Mouse (Mus musculus): ENCODE measurements around the gene Ccdc85b. TPM values are rescaled to one million over a fixed set of nuclear protein-coding genes. Genes with fewer than 3 reads are reported as not detected.

Gene Ccdc85b
- polyA plus RNA-seq (2012), result 13.0 and 16.9 TPM in 2 replicates

- TF ChIP-seq GATA1 (IDR thresholded peaks at IDR 0.05; ENCODE audit: low read length), result no peak
These were observed at the start of gene Ccdc85b for GRCm38 (mm10) chr19:5457746-5458442. Gene Ccdc85b (minus strand): TSS chr19:5457894.

- no peak for TF ChIP-seq GATA1 (IDR thresholded peaks at IDR 0.05; ENCODE audit: low read length)
These were observed 46.0 kb upstream of the Ccdc85b start, which contains the start of gene 1700020D05Rik for GRCm38 (mm10) chr19:5503687-5504086. Gene 1700020D05Rik (minus strand): TSS chr19:5503787.

- no peak for TF ChIP-seq GATA1 (IDR thresholded peaks at IDR 0.05; ENCODE audit: low read length)
These were observed 42.7 kb upstream of the Ccdc85b start for GRCm38 (mm10) chr19:5500330-5500875.

- no peak for TF ChIP-seq GATA1 (IDR thresholded peaks at IDR 0.05; ENCODE audit: low read length)
These were observed 38.3 kb upstream of the Ccdc85b start for GRCm38 (mm10) chr19:5496052-5496370.

GRCm38 (mm10) chr19:5495353-5496051, 37.8 kb upstream of the Ccdc85b start:
- no peak for TF ChIP-seq GATA1 (IDR thresholded peaks at IDR 0.05; ENCODE audit: low read length)

- no peak for TF ChIP-seq GATA1 (IDR thresholded peaks at IDR 0.05; ENCODE audit: low read length)
These were observed 36.6 kb upstream of the Ccdc85b start for GRCm38 (mm10) chr19:5494314-5494713.

GRCm38 (mm10) chr19:5492641-5493040, 34.9 kb upstream of the Ccdc85b start:
- no peak for TF ChIP-seq GATA1 (IDR thresholded peaks at IDR 0.05; ENCODE audit: low read length)

GRCm38 (mm10) chr19:5490898-5491708, 33.4 kb upstream of the Ccdc85b start:
- no peak for TF ChIP-seq GATA1 (IDR thresholded peaks at IDR 0.05; ENCODE audit: low read length)

- TF ChIP-seq GATA1 (IDR thresholded peaks at IDR 0.05; ENCODE audit: low read length), result no peak
These were observed 32.7 kb upstream of the Ccdc85b start, which contains the start of gene Cfl1 for GRCm38 (mm10) chr19:5490313-5490897. Gene Cfl1 (plus strand): TSS chr19:5490455.

GRCm38 (mm10) chr19:5488878-5489571, 31.3 kb upstream of the Ccdc85b start:
- TF ChIP-seq GATA1 (IDR thresholded peaks at IDR 0.05; ENCODE audit: low read length), result no peak

GRCm38 (mm10) chr19:5487768-5488550, 30.3 kb upstream of the Ccdc85b start, which contains the start of gene Mus81:
Gene Mus81 (minus strand): TSS chr19:5488402.
- no peak for TF ChIP-seq GATA1 (IDR thresholded peaks at IDR 0.05; ENCODE audit: low read length)

- no peak for TF ChIP-seq GATA1 (IDR thresholded peaks at IDR 0.05; ENCODE audit: low read length)
These were observed 29.1 kb upstream of the Ccdc85b start for GRCm38 (mm10) chr19:5486771-5487170.

GRCm38 (mm10) chr19:5486286-5486685, 28.6 kb upstream of the Ccdc85b start:
- TF ChIP-seq GATA1 (IDR thresholded peaks at IDR 0.05; ENCODE audit: low read length), result no peak

- no peak for TF ChIP-seq GATA1 (IDR thresholded peaks at IDR 0.05; ENCODE audit: low read length)
These were observed 28.1 kb upstream of the Ccdc85b start for GRCm38 (mm10) chr19:5485821-5486220.

All from G1E-ER4 (cell line).